Mouse (Mus musculus): ENCODE data around the gene Des. TPM values are rescaled to one million over a fixed set of nuclear protein-coding genes. Genes with fewer than 3 reads are reported as not detected.

Gene Des
- total RNA-seq, 2 experiments from 2014 or later, result 1,760 to 1,859 TPM

DNA sequence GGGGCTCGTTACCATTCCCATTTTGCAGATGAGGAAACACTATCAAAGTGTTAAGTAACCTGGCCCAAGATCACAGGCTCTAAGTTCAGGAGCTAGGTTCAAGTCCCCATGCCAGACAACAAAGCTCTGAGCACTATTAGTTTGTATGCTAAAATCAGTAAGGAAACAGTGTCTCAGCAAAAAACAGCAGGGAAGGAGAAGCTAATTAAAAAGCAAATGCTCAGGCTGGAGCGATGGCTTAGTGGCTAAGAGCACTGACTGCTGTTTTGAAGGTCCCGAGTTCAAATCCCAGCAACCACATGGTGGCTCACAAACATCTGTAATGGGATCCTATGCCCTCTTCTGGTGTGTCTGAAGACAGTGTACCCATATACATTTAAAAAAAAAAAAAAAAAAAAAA lies 52.1 kb downstream of the Des start:
- DNase-seq (ENCODE audit: low spot score in 2 of 2), result no peak

DNA sequence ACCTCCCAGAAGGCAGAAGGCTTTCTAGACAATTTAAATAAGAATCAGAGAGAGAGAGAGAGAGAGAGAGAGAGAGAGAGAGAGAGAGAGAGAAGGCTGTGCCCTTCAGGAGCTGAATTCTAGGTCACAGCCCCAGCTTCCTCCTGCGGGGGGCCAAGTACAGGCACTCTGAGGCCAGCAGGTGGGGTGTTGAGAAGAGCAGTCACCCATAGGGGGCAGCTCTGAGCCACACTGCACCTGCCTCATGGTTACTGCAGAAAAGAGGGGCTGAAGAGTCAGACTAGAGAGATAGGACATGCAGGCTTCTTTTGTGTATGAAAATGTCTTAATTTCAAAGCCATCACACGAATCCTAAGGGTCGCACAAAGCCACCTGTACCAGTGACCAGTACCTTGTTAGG lies 53.6 kb downstream of the Des start:
- no peak for DNase-seq (ENCODE audit: low spot score in 2 of 2)

Other genes with a start within 250 kb of the Des start
- gene Nhej1, start 235.1 kb upstream of the Des start, total RNA-seq (2021), result 1 to 10 TPM; 3.5 to 5.3 TPM
- under 1 TPM; 0.16 to 0.39 TPM for gene Slc23a3, start 226.4 kb upstream of the Des start, total RNA-seq (2021)
- 10 to 100 TPM; 29.1 to 29.7 TPM for gene Cnppd1, start 217.6 kb upstream of the Des start, total RNA-seq (2021)
- gene Retreg2, start 217.6 kb upstream of the Des start, total RNA-seq (2021), result 10 to 100 TPM; 31.3 to 31.5 TPM
- gene Zfand2b, start 191.7 kb upstream of the Des start, total RNA-seq (2021), result 10 to 100 TPM; 15.6 to 17.5 TPM
- 10 to 100 TPM; 29.8 to 31.8 TPM for gene Abcb6, start 179.9 kb upstream of the Des start, total RNA-seq (2021)
- 10 to 100 TPM in 1 of 2 experiments, 1 to 10 TPM in 1; 9.4 to 12.7 TPM for gene Ankzf1, start 168.2 kb upstream of the Des start, total RNA-seq (2021)
- 10 to 100 TPM; 47.0 to 51.4 TPM for gene Atg9a, start 168.1 kb upstream of the Des start, total RNA-seq (2021)
- 10 to 100 TPM; 10.5 to 11.9 TPM for gene Glb1l, start 149.5 kb upstream of the Des start, total RNA-seq (2021)
- 10 to 100 TPM; 47.4 to 49.0 TPM for gene Stk16, start 149.5 kb upstream of the Des start, total RNA-seq (2021)
- 100 to 1,000 TPM; 486 to 515 TPM for gene Tuba4a, start 140.5 kb upstream of the Des start, total RNA-seq (2021)
- not detected for gene A630095N17Rik, start 128.2 kb upstream of the Des start, total RNA-seq (2021)
- 10 to 100 TPM; 41.5 to 48.8 TPM for gene Dnajb2, start 123.9 kb upstream of the Des start, total RNA-seq (2021)
- gene Ptprn, start 95.8 kb upstream of the Des start, total RNA-seq (2021), result under 1 TPM; 0.07 to 0.23 TPM
- gene Resp18, start 81.9 kb upstream of the Des start, total RNA-seq (2021), result not detected
- 10 to 100 TPM; 65.0 to 70.5 TPM for gene Dnpep, start 42.3 kb upstream of the Des start, total RNA-seq (2021)
- 100 to 1,000 TPM; 156 to 170 TPM for gene Speg, start 15.0 kb downstream of the Des start, total RNA-seq (2021)
- gene Gmppa, start 75.6 kb downstream of the Des start, total RNA-seq (2021), result 10 to 100 TPM; 43.5 to 49.3 TPM
- gene Asic4, start 90.1 kb downstream of the Des start, total RNA-seq (2021), result under 1 TPM in 1 of 2 experiments, not detected in 1; 0.13 TPM
- 10 to 100 TPM; 47.6 to 51.6 TPM for gene Chpf, start 119.0 kb downstream of the Des start, total RNA-seq (2021)
- under 1 TPM; 0.78 to 0.93 TPM for gene Tmem198, start 119.2 kb downstream of the Des start, total RNA-seq (2021)
- 100 to 1,000 TPM; 203 to 213 TPM for gene Obsl1, start 146.1 kb downstream of the Des start, total RNA-seq (2021)
- gene Inha, start 146.7 kb downstream of the Des start, total RNA-seq (2021), result 10 to 100 TPM; 13.4 to 15.1 TPM
- 10 to 100 TPM; 14.2 to 15.2 TPM for gene Stk11ip, start 161.2 kb downstream of the Des start, total RNA-seq (2021)
- gene Slc4a3, start 185.9 kb downstream of the Des start, total RNA-seq (2021), result 10 to 100 TPM; 18.5 to 23.6 TPM